Mouse (Mus musculus) bone marrow, adult 2 months (tissue): ENCODE data around the gene Rpl23. TPM values are rescaled to one million over a fixed set of nuclear protein-coding genes. Genes with fewer than 3 reads are reported as not detected.
A peak's percentile ranks its signal among the peaks of the same experiment; 100 is the strongest.

ENCODE experiments used
- H3K27ac ChIP-seq: fragments of 200-500 bp; 2 replicates; pipeline ENCODE4 v1.5.1; 2012; ENCODE audit warnings: low read depth, mild to moderate bottlenecking, control low read depth, inconsistent platforms, low read length; ENCODE audit not compliant: control insufficient read depth, poor library complexity, insufficient read depth
- H3K4me1 ChIP-seq: fragments of 200-500 bp; 2 replicates; pipeline ENCODE4 v1.6.1; 2011; ENCODE audit warnings: low read length; ENCODE audit not compliant: control insufficient read depth, insufficient read depth
- H3K4me3 ChIP-seq: fragments of 200-500 bp; replicated peaks from 2 replicates; pipeline ENCODE3; 2011; ENCODE audit warnings: mild to moderate bottlenecking, low read depth, low read length, control low read depth; ENCODE audit not compliant: control insufficient read depth
- CTCF ChIP-seq: fragments of 200-500 bp; IDR thresholded peaks from 2 replicates; pipeline ENCODE4 v1.5.1; 2011; ENCODE audit warnings: low read length, control low read depth; ENCODE audit not compliant: control insufficient read depth, insufficient read depth
- POLR2A ChIP-seq: fragments of 200-500 bp; IDR thresholded peaks from 2 replicates; pipeline ENCODE4 v1.6.1; 2011; ENCODE audit warnings: low read depth, mild to moderate bottlenecking, control low read depth, low read length, borderline replicate concordance; ENCODE audit not compliant: control insufficient read depth
- WGBS: fragments of 180-500 bp; shearing (Covaris S2); methylation state at CpG from one replicate; pipeline ENCODE4 v1.1.7; 2018; 5-methylcytosine and 5-hydroxymethylcytosine counted together
- polyA plus RNA-seq: library from polyadenylated mRNA; stranded (reverse); fragments of >200 nt; gene quantifications from 2 replicates; pipeline ENCODE4 v1.2.4, GENCODE M21; 2011; ENCODE audit warnings: low replicate concordance; ENCODE audit not compliant: missing spikeins, insufficient read depth, insufficient read length

Rpl23 gene
- polyA plus RNA-seq, 1 experiment = 853 TPM

- 81% methylated on average over 5 of the region's 5 CpGs for WGBS
Observed at GRCm38 (mm10) chr11:97789727-97790126, 7.5 kb upstream of the Rpl23 start.

GRCm38 (mm10) chr11:97787961-97788360 is 5.7 kb upstream of the Rpl23 start:
- TF ChIP-seq POLR2A (no peak), CTCF (no peak)
- H3K27ac ChIP-seq = no peak overlapping the region
- H3K4me3 ChIP-seq = no peak overlapping the region
- no peaks in the 10 kb centered on the region for H3K4me1 ChIP-seq
- 84% methylated on average over 3 of the region's 3 CpGs for WGBS

More at GRCm38 (mm10) chr11:97789727-97790126, 7.5 kb upstream of the Rpl23 start:
- H3K4me1 ChIP-seq = no peaks in the 10 kb centered on the region
- no peak for TF ChIP-seq CTCF
- TF ChIP-seq POLR2A = no peak
- H3K4me3 ChIP-seq = no peak overlapping the region
- no peak overlapping the region for H3K27ac ChIP-seq

GRCm38 (mm10) chr11:97782564-97782895 is 293 bp upstream of the Rpl23 start:
- Histone ChIP-seq H3K27ac (0 out of 2 replicates have a peak overlapping the region, but pooled peaks have one; percentile 3), H3K4me1 (no peaks in the 10 kb centered on the region), H3K4me3 (peak overlapping the region; percentile 91)
- TF ChIP-seq CTCF (no peak), POLR2A (no peak)
- 0% methylated on average over 10 of the region's 10 CpGs for WGBS

- Histone ChIP-seq H3K4me1 (no peaks in the 10 kb centered on the region), H3K27ac (peak overlapping the region; percentile 68), H3K4me3 (peak overlapping the region; percentile 91)
- under 1% methylated on average over 11 of the region's 11 CpGs for WGBS
- TF ChIP-seq CTCF = no peak
- TF ChIP-seq POLR2A = no peak
Observed at GRCm38 (mm10) chr11:97781478-97781831, 782 bp downstream of the Rpl23 start.

- no peak overlapping the region for H3K27ac ChIP-seq
Observed at GRCm38 (mm10) chr11:97779968-97780701, 2.1 kb downstream of the Rpl23 start.

GRCm38 (mm10) chr11:97778918-97779317 is 3.3 kb downstream of the Rpl23 start:
- no peak overlapping the region for H3K27ac ChIP-seq
- TF ChIP-seq CTCF = no peak
- TF ChIP-seq POLR2A = no peak
- no peak overlapping the region for H3K4me3 ChIP-seq
- 88% methylated on average over 1 of the region's 1 CpGs for WGBS
- H3K4me1 ChIP-seq = no peaks in the 10 kb centered on the region

More at GRCm38 (mm10) chr11:97779968-97780701, 2.1 kb downstream of the Rpl23 start:
- no peak for TF ChIP-seq CTCF
- no peak for TF ChIP-seq POLR2A
- no peak overlapping the region for H3K4me3 ChIP-seq
- 46% methylated on average over 2 of the region's 2 CpGs for WGBS
- H3K4me1 ChIP-seq = no peaks in the 10 kb centered on the region

- H3K27ac ChIP-seq = no peak overlapping the region
- 50% methylated on average over 2 of the region's 2 CpGs for WGBS
- TF ChIP-seq POLR2A (no peak), CTCF (0 out of 2 replicates have a peak, but pooled peaks have one; percentile 3)
Observed at GRCm38 (mm10) chr11:97777129-97777529, 5.1 kb downstream of the Rpl23 start.

GRCm38 (mm10) chr11:97776497-97777128 is 5.6 kb downstream of the Rpl23 start:
- no peak overlapping the region for H3K27ac ChIP-seq

More at GRCm38 (mm10) chr11:97777129-97777529, 5.1 kb downstream of the Rpl23 start:
- H3K4me3 ChIP-seq = no peak overlapping the region
- H3K4me1 ChIP-seq = no peaks in the 10 kb centered on the region

More at GRCm38 (mm10) chr11:97776497-97777128, 5.6 kb downstream of the Rpl23 start:
- H3K4me3 ChIP-seq = no peak overlapping the region
- 82% methylated on average over 5 of the region's 5 CpGs for WGBS
- H3K4me1 ChIP-seq = no peaks in the 10 kb centered on the region
- TF ChIP-seq CTCF (no peak), POLR2A (no peak)
